Mouse (Mus musculus) cerebellum, adult 2 months (tissue): Measurements from ENCODE around the gene Gm47841. TPM values are rescaled to one million over a fixed set of nuclear protein-coding genes. Genes with fewer than 3 reads are reported as not detected.

Experiments
- DNase-seq, 2 experiments: peaks; one replicate each; pipeline ENCODE4 v3.0.0; 2021
- H3K27ac ChIP-seq: fragments of 200-500 bp; 2 replicates; pipeline ENCODE4 v1.5.1; 2012; ENCODE audit warnings: low read length, control low read depth, inconsistent platforms; ENCODE audit not compliant: insufficient read depth
- H3K27me3 ChIP-seq: fragments of 200-500 bp; 2 replicates; pipeline ENCODE4 v1.6.1; 2012; ENCODE audit warnings: inconsistent platforms, mild to moderate bottlenecking, low read length, moderate library complexity; ENCODE audit not compliant: control insufficient read depth, insufficient read depth
- H3K4me1 ChIP-seq: fragments of 200-500 bp; 2 replicates; pipeline ENCODE4 v1.6.1; 2011; ENCODE audit warnings: low read length; ENCODE audit not compliant: control insufficient read depth, insufficient read depth
- H3K4me3 ChIP-seq: fragments of 200-500 bp; replicated peaks from 2 replicates; pipeline ENCODE3; 2011; ENCODE audit warnings: mild to moderate bottlenecking, low read depth, low read length, control low read depth; ENCODE audit not compliant: insufficient read depth
- CTCF ChIP-seq: fragments of 200-500 bp; IDR thresholded peaks from 2 replicates; pipeline ENCODE4 v1.5.1; 2011; ENCODE audit warnings: low read depth, mild to moderate bottlenecking, control low read depth, low read length, moderate library complexity, borderline replicate concordance; ENCODE audit not compliant: insufficient read depth
- POLR2A ChIP-seq: fragments of 200-500 bp; IDR thresholded peaks from 2 replicates; pipeline ENCODE4 v1.6.1; 2011; ENCODE audit warnings: low read length, control low read depth, borderline replicate concordance; ENCODE audit not compliant: insufficient read depth
- WGBS: fragments of 180-500 bp; shearing (Covaris S2); methylation state at CpG from one replicate; pipeline ENCODE4 v1.1.7; 2018; 5-methylcytosine and 5-hydroxymethylcytosine counted together
- polyA plus RNA-seq: library from polyadenylated mRNA; depleted of rRNA; stranded (reverse); fragments of >200 nt; gene quantifications from 2 replicates; pipeline ENCODE4 v1.2.3, GENCODE M21; 2012

Gene Gm47841
- polyA plus RNA-seq, 1 experiment = not detected

DNA sequence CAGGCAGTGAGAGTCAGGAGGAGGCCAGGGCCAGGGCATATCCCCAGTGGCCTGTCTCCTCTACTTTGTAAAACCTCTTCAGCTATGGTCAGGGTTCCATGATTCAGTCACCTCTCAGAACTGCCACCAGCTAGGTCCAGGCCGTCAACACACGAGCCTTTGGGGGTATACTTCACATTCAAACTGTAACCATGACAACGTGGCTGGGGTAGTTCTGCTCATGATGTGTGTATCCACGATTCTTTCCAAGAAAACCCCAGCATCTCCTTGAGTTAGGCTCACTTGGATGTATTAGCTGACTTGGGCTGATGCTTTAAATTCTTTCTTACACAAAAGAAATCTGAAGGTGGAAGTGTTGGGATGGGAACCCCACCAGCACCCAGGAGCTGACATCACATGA lies 41.1 kb upstream of the Gm47841 start:
- TF ChIP-seq CTCF (no peak), POLR2A (no peak)
- WGBS = 70% methylated on average over 4 of the region's 4 CpGs
- no peak overlapping the region for H3K27ac ChIP-seq

DNA sequence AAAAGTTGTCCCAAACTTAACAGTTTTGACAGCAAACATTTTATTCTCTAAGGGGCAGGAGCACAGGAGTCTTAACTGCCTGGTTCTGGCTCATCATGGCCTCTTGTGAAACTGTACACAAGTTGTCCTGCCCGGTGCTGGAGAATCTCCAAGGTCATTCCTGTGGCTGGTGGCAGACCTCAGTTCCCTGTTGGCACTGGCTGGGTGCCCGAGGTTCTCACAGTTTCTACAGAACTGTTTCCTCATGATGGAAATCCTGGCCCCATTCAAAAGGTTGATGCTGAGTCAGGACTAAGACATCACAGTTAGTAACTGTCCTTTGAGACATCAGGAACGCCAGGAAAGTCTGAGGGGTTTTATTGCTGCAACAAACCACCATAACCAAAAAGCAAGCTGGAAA lies 39.8 kb upstream of the Gm47841 start:
- no peak for TF ChIP-seq POLR2A
- TF ChIP-seq CTCF = no peak
- H3K27me3 ChIP-seq = no peaks in the 10 kb centered on the region
- DNase-seq = no peak
- H3K4me3 ChIP-seq = no peak overlapping the region
- H3K27ac ChIP-seq = no peak overlapping the region
- WGBS = 18% methylated on average over 3 of the region's 3 CpGs
- no peaks in the 10 kb centered on the region for H3K4me1 ChIP-seq

More for the DNA sequence above, 41.1 kb upstream of the Gm47841 start:
- no peak overlapping the region for H3K4me3 ChIP-seq
- DNase-seq = no peak
- H3K27me3 ChIP-seq = no peaks in the 10 kb centered on the region
- H3K4me1 ChIP-seq = no peaks in the 10 kb centered on the region

DNA sequence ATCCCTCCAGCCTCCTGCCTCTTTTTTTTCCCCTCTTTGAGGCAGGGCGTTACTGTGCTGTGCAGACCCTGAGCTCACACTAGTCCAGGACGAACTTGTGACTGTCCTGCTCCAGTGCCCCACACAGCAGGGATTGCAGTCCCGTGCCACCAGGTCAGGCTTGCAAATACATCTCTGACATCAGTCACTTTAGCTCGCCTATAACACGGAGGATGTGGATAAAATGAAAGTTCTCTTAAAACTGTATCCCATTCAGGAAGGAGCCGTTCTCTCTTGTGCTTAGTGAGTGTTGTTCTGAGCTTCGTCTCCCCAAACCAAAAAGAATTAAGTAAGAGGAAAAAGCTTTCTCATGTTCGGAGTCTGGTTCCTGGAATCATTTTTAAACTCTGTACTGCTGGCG lies 39.3 kb upstream of the Gm47841 start:
- DNase-seq = no peak
- Histone ChIP-seq H3K4me1 (no peaks in the 10 kb centered on the region), H3K27ac (no peak overlapping the region), H3K27me3 (no peaks in the 10 kb centered on the region), H3K4me3 (no peak overlapping the region)
- 67% methylated on average over 9 of the region's 9 CpGs for WGBS
- no peak for TF ChIP-seq POLR2A
- no peak for TF ChIP-seq CTCF

DNA sequence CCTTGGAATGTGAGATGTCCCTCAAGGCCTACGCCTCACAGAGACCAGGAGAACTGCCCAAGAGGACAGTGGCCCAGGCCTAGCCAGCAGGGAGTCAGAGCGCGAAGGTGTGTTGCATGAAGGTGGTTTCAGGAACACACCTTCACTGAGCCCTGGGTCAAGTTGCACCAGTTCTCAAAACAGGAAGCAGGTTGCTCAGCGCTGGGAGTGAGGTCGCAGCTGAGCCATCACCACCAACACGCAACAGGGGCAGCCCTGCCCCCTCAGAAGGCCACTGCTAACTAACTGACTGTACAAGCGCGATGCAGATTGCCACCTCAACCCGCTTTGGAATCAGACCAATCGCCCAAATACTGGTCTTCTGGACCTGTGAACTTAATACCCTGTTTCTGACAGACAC lies 37.3 kb upstream of the Gm47841 start:
- TF ChIP-seq POLR2A = no peak
- TF ChIP-seq CTCF = no peak
- Histone ChIP-seq H3K27ac (no peak overlapping the region), H3K4me3 (no peak overlapping the region), H3K4me1 (no peaks in the 10 kb centered on the region), H3K27me3 (no peaks in the 10 kb centered on the region)
- WGBS = 94% methylated on average over 10 of the region's 10 CpGs
- no peak for DNase-seq

DNA sequence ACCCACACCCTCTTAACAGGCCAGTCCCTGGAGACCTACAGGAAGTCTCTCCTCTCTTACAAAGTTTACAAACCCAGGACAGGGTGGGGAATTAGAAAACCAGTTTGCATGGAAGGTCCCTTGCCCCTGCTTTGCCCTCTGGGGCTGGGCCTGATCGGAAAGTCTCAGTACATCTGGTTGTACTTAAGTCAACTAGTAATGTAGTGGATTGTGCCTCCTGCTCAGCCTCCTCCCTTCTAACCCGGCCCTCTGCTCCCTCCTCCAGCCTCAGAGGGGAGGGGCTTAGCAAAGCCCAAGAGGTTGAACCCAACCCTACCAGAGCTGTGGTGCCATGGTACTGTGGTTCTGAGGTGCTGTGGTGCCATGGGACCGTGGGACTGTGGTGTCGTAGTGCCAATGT lies 35.0 kb upstream of the Gm47841 start:
- TF ChIP-seq POLR2A (no peak), CTCF (no peak)
- peaks cover 10% of the 10 kb centered on the region for H3K27me3 ChIP-seq
- no peak for DNase-seq
- H3K4me1 ChIP-seq = no peaks in the 10 kb centered on the region
- whole genome bisulfite sequencing = 66% methylated on average over 4 of the region's 4 CpGs
- H3K27ac ChIP-seq = no peak overlapping the region
- no peak overlapping the region for H3K4me3 ChIP-seq

DNA sequence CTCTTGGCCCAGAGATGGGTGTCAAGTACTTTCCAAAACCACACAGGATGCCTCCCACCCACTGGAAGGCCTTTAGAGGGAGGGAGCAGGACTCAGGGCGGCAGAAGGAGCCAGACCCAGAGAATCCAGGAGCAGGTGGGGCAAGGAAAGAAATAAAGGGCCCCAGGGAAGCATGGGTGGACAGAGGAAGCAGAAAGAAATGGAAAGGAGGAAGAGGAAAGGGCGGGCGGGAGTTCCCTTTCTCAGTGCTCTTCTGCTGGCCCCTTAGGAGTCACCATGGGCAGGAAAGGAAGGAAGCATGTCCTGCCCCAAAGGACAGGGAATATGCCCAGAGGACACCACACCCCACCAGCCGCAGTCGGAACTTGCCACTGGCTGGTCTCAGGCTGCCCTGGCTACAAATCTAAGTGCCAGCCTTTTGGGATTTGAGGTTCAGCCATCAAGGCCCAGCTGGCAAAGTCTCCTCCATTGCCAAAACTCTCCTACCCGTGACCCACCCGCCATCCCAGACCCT lies 33.9 kb upstream of the Gm47841 start:
- H3K27me3 ChIP-seq = peaks cover 10% of the 10 kb centered on the region
- H3K4me1 ChIP-seq = 0 out of 2 replicates have a peak, but pooled peaks cover 4% of the 10 kb centered on the region
- no peak overlapping the region for H3K4me3 ChIP-seq
- no peak overlapping the region for H3K27ac ChIP-seq
- no peak for TF ChIP-seq POLR2A
- no peak for DNase-seq
- 59% methylated on average over 7 of the region's 7 CpGs for WGBS

DNA sequence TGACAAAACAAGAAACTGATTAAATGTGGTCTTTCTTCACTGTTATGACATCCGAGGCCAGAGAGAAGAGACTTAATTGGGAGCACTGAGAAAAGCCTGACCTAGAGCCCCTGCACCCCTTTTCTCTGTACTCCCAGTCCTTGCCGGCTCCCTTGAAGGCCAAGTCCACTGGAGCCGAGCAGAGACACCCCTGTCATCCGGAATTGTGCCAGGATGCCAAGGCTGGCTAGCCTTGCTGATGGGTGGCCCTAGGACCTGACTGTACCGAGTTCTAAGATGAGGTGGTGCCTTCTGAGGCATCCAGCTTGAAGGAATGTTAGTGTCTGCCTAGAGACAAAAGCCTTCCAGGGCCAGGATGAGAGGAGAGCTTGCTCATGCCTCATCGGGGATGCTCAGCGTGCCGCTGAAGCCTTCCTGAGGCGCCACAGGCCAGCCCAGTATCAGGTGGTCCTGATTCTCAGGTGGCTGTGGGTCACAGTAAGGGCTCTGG lies 32.9 kb upstream of the Gm47841 start:
- no peak for DNase-seq
- Histone ChIP-seq H3K4me1 (0 out of 2 replicates have a peak, but pooled peaks cover 6% of the 10 kb centered on the region), H3K27ac (no peak overlapping the region), H3K4me3 (no peak overlapping the region), H3K27me3 (peaks cover 10% of the 10 kb centered on the region)
- TF ChIP-seq CTCF (no peak), POLR2A (no peak)
- WGBS = 85% methylated on average over 9 of the region's 9 CpGs

DNA sequence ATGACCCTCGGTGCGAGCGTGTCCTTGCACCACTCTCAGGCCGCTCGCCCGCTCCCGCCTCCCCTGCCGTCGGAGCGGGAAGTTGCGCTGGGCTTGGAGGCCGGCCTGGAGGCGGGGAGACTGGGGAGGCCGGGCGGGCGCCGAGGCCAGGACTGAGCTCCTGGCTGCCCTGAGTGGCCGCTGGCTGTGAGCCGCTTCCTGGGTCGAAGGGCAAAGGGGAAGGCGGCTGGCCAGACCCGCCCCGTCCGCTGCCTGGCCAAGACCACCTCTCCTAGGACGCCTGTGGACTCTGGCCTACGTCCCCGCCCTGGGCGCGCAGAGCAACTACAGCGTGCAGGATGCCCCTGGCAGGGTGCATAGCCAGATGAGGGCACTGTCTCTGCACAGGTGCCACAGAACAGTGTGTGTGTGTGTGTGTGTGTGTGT lies 31.5 kb upstream of the Gm47841 start:
- no peak for TF ChIP-seq CTCF
- TF ChIP-seq POLR2A = no peak
- WGBS = 5% methylated on average over 30 of the region's 30 CpGs
- peaks cover 10% of the 10 kb centered on the region for H3K27me3 ChIP-seq
- H3K27ac ChIP-seq = no peak overlapping the region
- H3K4me3 ChIP-seq = peak overlapping the region; percentile 52
- 0 out of 2 replicates have a peak, but pooled peaks cover 6% of the 10 kb centered on the region for H3K4me1 ChIP-seq
- peak; percentile 60 to 64 for DNase-seq

DNA sequence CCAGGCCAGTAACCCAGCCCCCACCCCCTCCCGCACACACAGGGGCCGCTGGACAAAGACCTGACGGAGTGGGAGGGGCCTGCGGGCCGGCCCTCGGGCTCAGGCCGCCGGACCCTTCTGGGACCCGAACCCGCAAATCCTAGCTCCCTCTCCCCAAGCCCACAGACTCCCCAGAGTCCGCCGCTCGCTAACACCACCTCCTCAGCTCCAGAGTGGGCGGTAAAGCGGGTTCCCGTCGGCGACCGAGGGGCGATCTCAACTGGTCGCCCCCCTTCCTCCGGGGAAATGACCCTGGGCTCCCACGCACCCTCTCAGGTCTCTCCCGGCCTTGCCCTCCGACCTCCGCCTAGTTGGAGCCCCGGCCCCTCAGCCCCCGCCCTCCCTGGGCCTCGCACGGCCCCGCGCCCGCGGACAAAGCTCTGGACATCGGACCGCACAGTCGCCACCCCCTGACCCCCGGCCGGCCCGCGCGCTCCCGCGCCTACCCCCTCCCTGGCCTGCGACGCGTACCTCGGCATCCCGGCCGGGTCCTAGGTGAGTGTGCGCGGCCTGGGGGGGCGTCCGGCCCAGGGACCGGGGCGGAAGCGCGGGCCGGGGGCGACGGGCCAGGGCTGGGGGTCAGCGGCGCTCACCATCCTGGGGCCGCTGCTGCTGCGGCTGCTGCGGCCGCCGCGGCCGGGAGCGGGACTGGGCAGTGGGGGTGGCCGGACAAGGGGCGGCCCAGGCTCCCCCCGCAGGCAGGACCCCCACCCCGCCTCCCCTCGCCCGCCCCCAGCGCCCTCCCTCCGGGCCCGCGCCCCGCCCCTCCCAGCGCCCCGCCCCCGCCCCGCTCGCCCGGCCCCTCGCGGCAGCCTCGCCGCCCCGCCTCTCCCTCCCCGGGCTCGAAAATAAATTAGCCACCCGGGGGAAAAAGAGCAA lies 30.9 kb upstream of the Gm47841 start, which contains the start of gene Fignl2:
Fignl2 (minus strand) TSS at position 755 of the 918 bp plus-strand sequence.
- Histone ChIP-seq H3K27me3 (peaks cover 10% of the 10 kb centered on the region), H3K4me3 (peak within 1 kb of the TSS; percentile 52), H3K4me1 (0 out of 2 replicates have a peak, but pooled peaks cover 6% of the 10 kb centered on the region), H3K27ac (no peak within 1 kb of the TSS)
- no peak for DNase-seq
- TF ChIP-seq POLR2A (no peak), CTCF (no peak)
- WGBS = 2% methylated on average over 64 of the region's 96 CpGs
